Comparison of ENCODE assay signal across 19 mouse cellular contexts in the genomic region with DNA sequence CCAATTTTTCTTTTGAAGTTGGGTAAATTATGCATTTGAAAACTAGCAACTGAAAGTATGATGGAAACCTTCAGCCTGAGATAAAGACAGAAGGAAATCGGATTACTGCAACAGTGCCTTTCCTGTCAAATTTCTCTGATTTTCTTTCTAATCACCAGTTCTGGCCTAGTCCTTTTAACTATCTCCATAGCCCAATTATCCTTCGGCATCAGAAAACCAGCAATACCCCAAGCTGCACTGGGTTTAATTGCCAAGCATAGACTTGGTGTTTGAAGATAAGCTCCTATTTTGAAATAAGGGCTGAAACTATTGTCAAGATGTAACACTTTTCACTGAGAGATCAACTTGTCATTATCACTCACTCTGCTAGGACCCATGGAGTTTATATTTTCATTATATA.
DNase-seq lines count a peak whose midpoint lies in the region; ATAC-seq and TF ChIP-seq lines count a peak whose summit lies in the region.
"Had no signal": no experiment of that assay in that cellular context is flagged by ENCODE, and none has a peak within 500 bp of the region (broad histone marks: within the 10 kb centered on the region; RNA-seq: fewer than 3 reads in every experiment).

No protein-coding gene starts in this region.

- no peak overlapping the region for H3K4me2 ChIP-seq in forebrain, embryonic 15.5 days (replicated peaks)
- no peak overlapping the region for H3K4me2 ChIP-seq in forebrain, embryonic 11.5 days (ENCODE audit: low read depth, low read length, severe bottlenecking)
- H3K4me2 ChIP-seq in midbrain, postnatal 0 days (ENCODE audit: low read depth, low read length, poor library complexity, severe bottlenecking): no peak overlapping the region
- no peak overlapping the region for H3K4me2 ChIP-seq in midbrain, embryonic 14.5 days (ENCODE audit: low read length)
- no peak overlapping the region for H3K4me2 ChIP-seq in forebrain, postnatal 0 days (ENCODE audit: low read depth)
- H3K4me2 ChIP-seq: heart, embryonic 13.5 days; hindbrain, embryonic 14.5 days had no signal

- peaks cover 6% of the 10 kb centered on the region; the same call in 1 of the 2 replicates for H3K4me1 ChIP-seq in forebrain, embryonic 15.5 days
- H3K4me1 ChIP-seq in forebrain, embryonic 11.5 days (replicated peaks; ENCODE audit: control insufficient read depth, insufficient read depth, low read length): no peaks in the 10 kb centered on the region
- H3K4me1 ChIP-seq in midbrain, postnatal 0 days (ENCODE audit: insufficient read depth, low read length): no peaks in the 10 kb centered on the region
- H3K4me1 ChIP-seq in midbrain, embryonic 14.5 days (ENCODE audit: control insufficient read depth, insufficient read depth, low read length): no peaks in the 10 kb centered on the region
- H3K4me1 ChIP-seq in forebrain, postnatal 0 days (ENCODE audit: insufficient read depth): no peaks in the 10 kb centered on the region
- H3K4me1 ChIP-seq: heart, embryonic 10.5 days; heart, embryonic 13.5 days had no signal

- H3K36me3 ChIP-seq in forebrain, embryonic 15.5 days: no peaks in the 10 kb centered on the region
- H3K36me3 ChIP-seq in forebrain, embryonic 11.5 days (ENCODE audit: control insufficient read depth, insufficient read depth, low read length): no peaks in the 10 kb centered on the region
- H3K36me3 ChIP-seq in midbrain, postnatal 0 days (ENCODE audit: insufficient read depth, low read length): no peaks in the 10 kb centered on the region
- no peaks in the 10 kb centered on the region for H3K36me3 ChIP-seq in midbrain, embryonic 14.5 days (ENCODE audit: control insufficient read depth, insufficient read depth, low read length)
- H3K36me3 ChIP-seq in forebrain, postnatal 0 days (ENCODE audit: insufficient read depth): no peaks in the 10 kb centered on the region
- H3K36me3 ChIP-seq: heart, embryonic 10.5 days; heart, embryonic 13.5 days had no signal

- 46% methylated on average over 2 of the region's 2 CpGs for WGBS in forebrain, embryonic 15.5 days
- WGBS in forebrain, embryonic 11.5 days: 77% methylated on average over 2 of the region's 2 CpGs
- 56% methylated on average over 2 of the region's 2 CpGs for WGBS in midbrain, postnatal 0 days
- WGBS in midbrain, embryonic 14.5 days: 75% methylated on average over 2 of the region's 2 CpGs
- WGBS in forebrain, postnatal 0 days: 31% methylated on average over 2 of the region's 2 CpGs

- H3K9me3 ChIP-seq in forebrain, embryonic 15.5 days: no peaks in the 10 kb centered on the region
- no peaks in the 10 kb centered on the region for H3K9me3 ChIP-seq in forebrain, embryonic 11.5 days (ENCODE audit: control insufficient read depth, low read length)
- H3K9me3 ChIP-seq in midbrain, postnatal 0 days (ENCODE audit: low read length): no peaks in the 10 kb centered on the region
- no peaks in the 10 kb centered on the region for H3K9me3 ChIP-seq in midbrain, embryonic 14.5 days (ENCODE audit: control insufficient read depth, low read length)
- H3K9me3 ChIP-seq in forebrain, postnatal 0 days (ENCODE audit: low read length): no peaks in the 10 kb centered on the region
- H3K9me3 ChIP-seq: heart, embryonic 10.5 days; heart, embryonic 13.5 days had no signal

- H3K27ac ChIP-seq in forebrain, embryonic 15.5 days (replicated peaks): no peak overlapping the region
- H3K27ac ChIP-seq in forebrain, embryonic 11.5 days (ENCODE audit: low read depth, low read length): no peak overlapping the region
- H3K27ac ChIP-seq in midbrain, postnatal 0 days (ENCODE audit: low read depth, low read length): no peak overlapping the region
- no peak overlapping the region for H3K27ac ChIP-seq in midbrain, embryonic 14.5 days (replicated peaks; ENCODE audit: low read depth, low read length)
- H3K27ac ChIP-seq in forebrain, postnatal 0 days (ENCODE audit: low read depth, low read length): no peak overlapping the region
- H3K27ac ChIP-seq: heart, adult 2 months; heart, embryonic 10.5 days; heart, embryonic 13.5 days; hindbrain, embryonic 14.5 days; hindbrain, postnatal 0 days had no signal

- no peak overlapping the region for H3K4me3 ChIP-seq in forebrain, embryonic 15.5 days
- H3K4me3 ChIP-seq in forebrain, embryonic 11.5 days (ENCODE audit: low read depth, low read length): no peak overlapping the region
- H3K4me3 ChIP-seq in midbrain, postnatal 0 days (ENCODE audit: low read depth, low read length): no peak overlapping the region
- no peak overlapping the region for H3K4me3 ChIP-seq in midbrain, embryonic 14.5 days (replicated peaks; ENCODE audit: low read depth, low read length)
- no peak overlapping the region for H3K4me3 ChIP-seq in forebrain, postnatal 0 days (ENCODE audit: low read depth, low read length)
- H3K4me3 ChIP-seq: heart, adult 2 months; heart, embryonic 10.5 days; heart, embryonic 13.5 days had no signal

- no peak for DNase-seq in forebrain, embryonic 11.5 days (ENCODE audit: low spot score)
- no peak for DNase-seq in midbrain, postnatal 0 days (ENCODE audit: low spot score)
- DNase-seq in midbrain, embryonic 14.5 days: no peak
- DNase-seq in forebrain, postnatal 0 days: no peak
- DNase-seq in heart, adult 18-20 months: no peak
- DNase-seq: adrenal gland, adult 8-10 months; adrenal gland, postnatal 25 days; gastrocnemius, postnatal 25 days; heart, adult 2 months; heart, postnatal 14 days; heart, postnatal 4 days had no signal

- H3K9ac ChIP-seq in forebrain, embryonic 15.5 days (replicated peaks): no peak overlapping the region
- no peak overlapping the region for H3K9ac ChIP-seq in forebrain, embryonic 11.5 days (ENCODE audit: low read length)
- no peak overlapping the region for H3K9ac ChIP-seq in midbrain, postnatal 0 days (replicated peaks; ENCODE audit: low read length, poor library complexity, severe bottlenecking)
- no peak overlapping the region for H3K9ac ChIP-seq in midbrain, embryonic 14.5 days (replicated peaks; ENCODE audit: low read length)
- no peak overlapping the region for H3K9ac ChIP-seq in forebrain, postnatal 0 days
- H3K9ac ChIP-seq: heart, embryonic 13.5 days; hindbrain, embryonic 14.5 days had no signal

- H3K27me3 ChIP-seq in forebrain, embryonic 15.5 days: no peaks in the 10 kb centered on the region
- H3K27me3 ChIP-seq in forebrain, embryonic 11.5 days (ENCODE audit: control insufficient read depth, insufficient read depth, low read length): no peaks in the 10 kb centered on the region
- H3K27me3 ChIP-seq in midbrain, postnatal 0 days (ENCODE audit: insufficient read depth, low read length): no peaks in the 10 kb centered on the region
- no peaks in the 10 kb centered on the region for H3K27me3 ChIP-seq in midbrain, embryonic 14.5 days (ENCODE audit: control insufficient read depth, insufficient read depth, low read length)
- H3K27me3 ChIP-seq in forebrain, postnatal 0 days (ENCODE audit: insufficient read depth, low read length): no peaks in the 10 kb centered on the region
- H3K27me3 ChIP-seq: heart, embryonic 13.5 days had no signal

- peak; percentile 51; the same call in 1 of the 2 replicates for ATAC-seq in forebrain, embryonic 15.5 days (replicated peaks)
- ATAC-seq in forebrain, embryonic 11.5 days (replicated peaks; ENCODE audit: low FRiP score): no peak
- ATAC-seq in midbrain, postnatal 0 days (ENCODE audit: low FRiP score): peak; percentile 62; the same call in 1 of the 2 replicates
- ATAC-seq in midbrain, embryonic 14.5 days (ENCODE audit: low FRiP score, low TSS enrichment): no peak
- ATAC-seq in forebrain, postnatal 0 days: peak; percentile 20; the same call in 1 of the 2 replicates
- ATAC-seq: CD4-positive, CD25-positive, alpha-beta regulatory T cell, adult 4 months; hindbrain, postnatal 0 days; inflammation-experienced regulatory T-cells, adult 6 months; intestine, embryonic 16.5 days had no signal

- no peak for TF ChIP-seq CTCF in midbrain, postnatal 0 days (IDR thresholded peaks at IDR 0.05)
- no peak for TF ChIP-seq CTCF in forebrain, postnatal 0 days (IDR thresholded peaks at IDR 0.05; ENCODE audit: low read depth)

Comparison
In these comparisons a context has a peak if more than half of its experiments do, and no peak if none do; other contexts are left out.
1. ATAC-seq: peak in forebrain, embryonic 15.5 days (single experiment), midbrain, postnatal 0 days (single experiment) and forebrain, postnatal 0 days (single experiment); none in forebrain, embryonic 11.5 days (single experiment) and midbrain, embryonic 14.5 days (single experiment).